Mouse (Mus musculus) urinary bladder, postnatal 36 days (tissue): Measurements from ENCODE around the gene Sf3a2.

Source experiments
- DNase-seq, 2 experiments: peaks; one replicate each; pipeline ENCODE4 v3.0.0; 2022; ENCODE audit warnings: low spot score in 2 of 2, mixed read lengths in 1 of 2

Sf3a2 gene

DNA sequence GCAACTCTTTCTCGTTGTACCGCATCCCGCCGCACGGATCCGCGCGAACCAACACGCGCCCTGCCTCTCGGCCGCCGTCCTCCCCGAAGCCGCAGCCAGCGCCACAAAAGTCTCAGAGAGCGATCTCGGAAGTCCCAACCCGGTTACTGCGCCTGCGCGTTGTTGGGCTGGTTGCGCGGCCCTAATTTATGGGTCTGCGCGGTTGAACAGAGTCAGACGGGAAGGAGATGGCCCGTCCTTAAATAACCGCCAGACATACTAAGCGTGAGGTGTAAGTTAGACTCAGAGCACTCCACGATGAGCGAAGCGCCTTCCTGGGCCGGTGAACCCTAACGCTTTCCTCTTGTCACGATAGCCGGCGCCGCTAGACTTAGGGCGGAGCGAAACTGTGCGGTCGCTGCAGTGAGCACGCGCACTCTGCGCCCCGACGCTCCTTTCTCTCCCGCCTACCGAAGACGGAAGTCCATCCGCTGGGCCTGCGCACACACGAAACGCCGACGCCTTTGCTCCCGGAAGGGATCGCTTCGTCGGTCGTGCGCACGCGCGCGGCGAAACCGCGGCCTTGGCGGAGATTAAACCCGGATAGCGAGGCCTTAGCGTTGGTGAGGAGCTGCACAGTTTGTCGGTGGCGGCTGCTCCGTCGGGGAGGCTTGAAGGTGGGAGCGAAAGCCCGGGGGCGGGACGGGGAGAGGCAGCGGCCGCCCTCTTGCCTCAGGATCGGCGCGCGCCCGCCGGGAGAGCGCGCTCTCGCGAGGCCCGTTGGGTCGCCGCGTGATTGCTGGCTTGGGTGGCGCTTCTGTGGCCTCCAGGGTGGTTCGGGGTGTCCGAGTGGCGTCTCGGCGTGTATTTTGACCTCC is at the start of gene Sf3a2, which contains the start of gene Plekhj1:
Gene Sf3a2 (plus strand): TSS at position 49 of the 857 bp plus-strand sequence.
Gene Plekhj1 (minus strand): TSS at position 477 of the 857 bp plus-strand sequence.
- peak; percentile 92 to 93 for DNase-seq

- DNase-seq: no peak
Measured at GRCm38 (mm10) chr10:80748609-80749008, 49.4 kb upstream of the Sf3a2 start.

DNA sequence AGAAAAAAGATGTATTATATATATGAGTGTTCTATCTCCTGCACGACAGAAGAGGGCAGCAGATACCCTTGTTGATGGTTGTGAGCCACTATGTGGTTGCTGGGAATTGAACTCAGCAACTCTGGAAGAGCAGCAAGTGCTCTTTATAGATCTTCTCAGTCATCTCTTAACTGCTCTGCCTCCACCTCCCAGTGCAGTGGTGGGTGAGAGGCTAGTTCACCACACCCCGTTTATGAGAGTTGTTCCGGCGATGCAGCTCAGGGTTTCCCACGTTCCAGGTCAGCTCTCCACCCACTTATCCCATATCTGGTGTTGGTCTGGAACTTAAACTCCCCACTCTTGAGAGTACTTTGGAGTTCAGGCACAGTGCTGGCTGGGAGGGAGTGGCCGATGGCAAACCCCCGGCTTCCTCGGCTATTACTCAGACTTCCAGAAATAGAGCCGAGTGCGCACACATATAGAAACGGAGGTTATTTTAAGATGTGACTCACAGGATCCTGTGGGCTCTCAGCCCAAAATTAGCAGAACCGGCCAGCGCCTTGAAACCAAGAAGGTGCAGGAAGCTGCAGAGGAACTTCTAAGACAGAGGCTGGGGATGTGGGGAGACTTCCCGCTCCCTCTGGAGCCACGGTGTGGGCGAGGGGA is 46.7 kb upstream of the Sf3a2 start:
- peak; percentile 63 to 65 for DNase-seq

- DNase-seq: peak in 1 of 2 experiments; percentile 73
Measured at GRCm38 (mm10) chr10:80752079-80752625, 45.8 kb upstream of the Sf3a2 start.

- peak; percentile 93 to 97 for DNase-seq
Measured at GRCm38 (mm10) chr10:80754594-80755290, 43.3 kb upstream of the Sf3a2 start, which contains the start of gene Dot1l. Dot1l (plus strand) TSS chr10:80755206.

GRCm38 (mm10) chr10:80755291-80756015 is 42.5 kb upstream of the Sf3a2 start:
- DNase-seq: no peak

GRCm38 (mm10) chr10:80756099-80756498 is 41.9 kb upstream of the Sf3a2 start:
- no peak for DNase-seq

- DNase-seq: no peak
Measured at GRCm38 (mm10) chr10:80756509-80756908, 41.5 kb upstream of the Sf3a2 start.

DNA sequence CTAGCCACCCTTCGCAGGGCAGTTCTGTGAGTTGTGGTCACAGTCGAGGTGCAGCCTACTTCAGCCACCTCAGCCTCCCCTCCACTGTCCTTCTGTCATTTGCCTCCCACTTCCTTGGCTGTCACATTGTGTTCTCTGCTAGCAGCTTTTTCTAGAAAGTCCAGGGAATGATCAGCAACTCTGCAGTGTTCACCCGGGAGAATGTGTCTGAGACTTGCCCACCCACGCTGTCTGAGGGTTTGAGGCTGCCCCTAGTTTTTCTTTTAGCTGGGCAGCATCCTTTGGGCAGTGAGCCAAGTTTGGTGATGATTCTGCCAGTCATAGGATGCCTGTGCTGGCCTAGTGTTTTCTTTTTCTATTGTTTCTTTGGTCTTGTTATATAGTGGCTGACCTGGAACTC is 41.0 kb upstream of the Sf3a2 start:
- no peak for DNase-seq

DNA sequence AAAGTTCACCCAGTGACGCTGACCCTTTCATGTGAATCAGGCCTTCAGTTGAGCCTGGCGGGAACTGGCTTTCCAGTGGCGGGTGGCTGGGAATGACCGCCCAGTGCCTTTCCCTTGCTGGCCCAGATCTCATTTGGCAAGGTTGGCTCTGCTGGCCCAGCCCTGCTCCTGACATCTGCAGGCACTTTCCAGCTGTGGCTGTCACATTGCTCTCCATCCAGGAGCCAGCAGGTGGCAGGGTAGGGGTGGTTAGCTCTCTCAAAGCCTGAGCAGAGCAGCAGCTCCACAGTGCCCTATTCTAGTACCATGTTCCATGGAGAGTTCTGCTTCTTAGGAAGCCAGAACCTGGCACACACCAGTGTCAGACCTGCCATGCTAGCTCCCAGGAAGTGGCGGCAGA is 40.3 kb upstream of the Sf3a2 start:
- DNase-seq: peak; percentile 60 to 80

- DNase-seq: no peak
Measured at GRCm38 (mm10) chr10:80758651-80759050, 39.3 kb upstream of the Sf3a2 start.

- no peak for DNase-seq
Measured at GRCm38 (mm10) chr10:80760596-80761524, 37.1 kb upstream of the Sf3a2 start.

DNA sequence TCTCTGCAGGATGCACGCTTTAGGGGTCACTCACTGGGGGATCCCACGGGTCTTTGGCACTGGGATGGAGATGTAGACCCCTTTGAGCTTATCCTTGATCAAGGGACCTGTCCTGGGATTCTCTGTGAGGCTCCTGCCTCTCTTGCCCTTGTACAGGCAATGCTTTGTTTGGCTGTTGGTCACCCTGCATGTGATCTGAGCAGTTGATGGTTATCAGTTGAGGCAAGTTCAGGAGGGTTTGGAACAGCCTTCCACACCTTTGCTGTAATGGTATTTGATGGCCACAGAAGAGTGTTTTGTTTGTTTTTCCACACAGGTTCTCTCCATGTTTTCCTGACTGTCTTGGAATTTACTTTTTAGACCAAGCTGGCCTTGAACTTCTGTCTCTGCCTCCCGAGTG is 36.2 kb upstream of the Sf3a2 start:
- DNase-seq: no peak

DNA sequence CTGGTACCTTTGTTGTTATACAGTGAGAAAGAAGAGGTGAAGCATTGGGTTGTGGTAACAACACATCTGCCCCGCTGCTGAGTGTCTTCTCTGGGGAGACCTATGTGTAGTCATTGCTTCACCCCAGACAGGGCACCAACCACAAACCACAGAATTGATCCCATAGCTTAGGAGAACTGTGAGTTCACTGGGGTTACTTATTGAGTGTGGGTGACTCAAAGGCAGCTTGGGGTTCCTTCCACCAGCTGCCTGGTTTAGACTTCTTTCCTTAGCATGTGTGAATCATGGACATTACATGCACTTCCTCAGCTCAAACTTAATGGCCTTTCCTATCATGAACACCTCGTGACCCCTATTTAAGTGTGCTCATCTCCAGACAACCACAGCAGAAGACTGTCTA is 34.5 kb upstream of the Sf3a2 start:
- no peak for DNase-seq

GRCm38 (mm10) chr10:80765746-80766145 is 32.3 kb upstream of the Sf3a2 start:
- no peak for DNase-seq

DNA sequence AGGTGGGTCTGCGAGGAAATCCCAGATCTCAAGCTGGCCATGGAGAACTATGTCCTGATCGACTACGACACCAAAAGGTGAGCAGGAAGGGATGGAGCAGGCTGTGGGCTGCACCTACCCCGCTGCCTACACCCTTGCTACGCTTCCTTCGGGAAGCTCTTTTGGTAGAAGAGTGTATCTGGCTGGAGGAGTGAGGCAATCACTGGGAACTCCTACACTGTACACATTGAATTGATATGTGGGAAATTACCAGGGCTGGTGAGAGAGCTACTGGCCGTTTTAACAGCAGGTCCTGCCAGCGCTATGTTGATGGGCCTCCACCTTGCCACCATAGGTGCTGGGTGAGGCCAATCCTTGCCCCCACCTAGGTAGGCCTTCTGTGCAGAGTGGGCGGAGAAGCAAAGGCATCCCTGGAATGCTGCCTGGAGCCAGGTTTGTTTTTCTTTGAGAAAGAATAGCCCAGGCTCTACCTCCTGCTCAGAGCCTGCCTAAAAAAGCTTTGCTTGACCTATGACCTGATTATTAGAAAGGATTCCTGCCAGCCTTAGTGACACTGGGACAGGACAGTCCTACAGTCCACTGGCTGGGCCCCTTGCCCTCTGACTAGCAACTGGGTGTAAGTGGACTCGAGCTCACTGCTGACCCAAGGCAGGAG is 31.7 kb upstream of the Sf3a2 start:
- no peak for DNase-seq

DNA sequence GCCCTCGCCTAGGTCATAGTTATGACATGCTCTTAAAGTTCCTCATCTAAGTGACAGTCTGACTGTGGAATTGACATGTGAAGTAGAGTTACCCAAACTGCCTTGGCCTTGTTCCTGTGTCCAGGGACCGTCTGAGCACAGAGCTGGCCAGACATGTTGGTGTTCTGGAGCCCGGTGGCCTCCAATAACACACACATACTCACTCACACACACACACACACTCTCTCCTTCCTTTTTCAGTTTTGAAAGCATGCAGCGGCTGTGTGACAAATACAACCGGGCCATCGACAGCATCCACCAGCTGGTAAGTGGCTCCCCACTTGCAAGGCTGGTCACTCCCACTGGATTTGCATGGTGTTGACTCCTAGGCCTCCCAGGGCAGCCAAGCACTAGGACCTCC is 29.6 kb upstream of the Sf3a2 start:
- no peak for DNase-seq

DNA sequence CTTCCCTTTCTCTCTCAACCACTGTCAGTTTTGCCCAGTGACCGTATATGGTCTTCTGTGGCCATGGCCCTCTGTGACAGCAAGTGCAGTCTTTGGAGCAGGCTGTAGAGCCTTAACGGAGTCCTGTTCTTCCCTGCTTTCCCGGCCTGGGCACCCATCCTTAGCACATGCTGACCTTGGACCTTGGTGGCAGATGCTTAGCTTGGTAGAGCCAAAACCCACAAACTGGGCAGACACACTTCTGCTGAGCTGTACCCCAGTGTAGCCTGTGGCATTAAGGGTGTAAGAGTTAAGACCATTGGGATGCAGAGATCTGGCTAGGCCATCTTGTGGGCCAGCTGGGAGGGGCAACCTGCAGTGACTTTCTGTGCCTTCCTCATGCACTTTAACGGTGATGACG is 24.2 kb upstream of the Sf3a2 start:
- DNase-seq: no peak

- DNase-seq: peak; percentile 61 to 76
Measured at GRCm38 (mm10) chr10:80774549-80774948, 23.4 kb upstream of the Sf3a2 start.

DNA sequence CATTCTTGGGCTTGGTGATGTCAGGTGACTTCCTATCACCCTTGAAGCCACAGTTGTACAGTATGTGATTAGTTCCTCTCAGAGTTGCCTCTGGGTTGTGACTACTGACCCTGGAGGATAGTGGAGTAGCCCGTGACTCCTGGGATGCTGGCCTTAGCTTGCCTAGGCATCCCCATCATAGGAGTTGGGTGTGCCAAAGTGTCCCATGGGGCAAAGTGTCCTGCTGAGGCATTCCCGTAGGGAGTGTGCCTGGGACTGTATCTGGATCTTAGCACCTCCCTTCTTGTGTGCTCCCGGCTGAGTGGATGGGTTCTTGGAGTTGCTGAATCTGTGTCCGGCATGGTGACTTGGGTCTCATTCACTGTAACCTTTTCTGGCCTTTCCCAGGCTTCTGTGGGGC is 23.0 kb upstream of the Sf3a2 start:
- no peak for DNase-seq
